Mouse (Mus musculus) left cerebral cortex, adult 2 months (tissue): ENCODE results near the gene Prickle1. TPM values are rescaled to one million over a fixed set of nuclear protein-coding genes. Genes with fewer than 3 reads are reported as not detected.

Experiments
- DNase-seq, 2 experiments: peaks; one replicate each; pipeline ENCODE4 v3.0.0; 2021 to 2022; ENCODE audit warnings: low spot score in 2 of 2, mixed read lengths in 1 of 2; ENCODE audit errors: extremely low spot score in 1 of 2
- H3K27ac ChIP-seq: fragments of 200-600 bp; 2 replicates; pipeline ENCODE4 v1.8.1; 2022
- H3K4me3 ChIP-seq: fragments of 200-600 bp; 2 replicates; pipeline ENCODE4 v1.8.1; 2022
- CTCF ChIP-seq: fragments of 200-600 bp; IDR thresholded peaks from 2 replicates; pipeline ENCODE4 v1.8.1; 2022; ENCODE audit warnings: antibody characterized with exemption, mild to moderate bottlenecking, moderate library complexity
- intact Hi-C: fragments of 180-260 bp; cut with DNase I; formaldehyde crosslinking; loops from one replicate; pipeline ENCODE4 v1.15.1; 2025
- total RNA-seq, 2 experiments: library from RNA; stranded (reverse); gene quantifications; 2 replicates each; pipeline ENCODE4 v1.2.3; 2021

The Prickle1 gene
- total RNA-seq, 2 experiments from 2014 or later = 92.4 to 93.4 TPM

DNA sequence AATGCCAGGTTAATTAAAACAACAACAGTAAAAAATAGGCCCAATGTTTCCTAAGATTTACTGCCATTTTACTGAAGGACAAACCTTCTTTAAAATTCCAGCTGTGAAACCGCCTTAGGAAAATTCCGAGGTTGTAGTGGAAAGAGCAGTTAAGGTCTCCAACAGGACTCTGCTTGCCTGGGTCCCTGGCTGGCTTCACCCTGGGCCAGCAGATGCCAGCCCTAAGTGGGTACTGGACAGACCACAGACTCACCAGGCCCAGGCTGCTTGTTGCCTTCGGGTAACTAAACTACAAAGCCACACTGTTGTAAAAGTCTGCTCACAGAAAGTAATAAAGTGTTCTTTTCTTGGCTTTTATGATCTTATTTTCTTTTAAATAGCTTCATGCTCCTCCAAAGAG, 26.8 kb downstream of the Prickle1 start:
- no peak for DNase-seq
- no peak overlapping the region for H3K4me3 ChIP-seq
- intact Hi-C loops = no loop called here
- no peak overlapping the region for H3K27ac ChIP-seq
- TF ChIP-seq CTCF = no peak

DNA sequence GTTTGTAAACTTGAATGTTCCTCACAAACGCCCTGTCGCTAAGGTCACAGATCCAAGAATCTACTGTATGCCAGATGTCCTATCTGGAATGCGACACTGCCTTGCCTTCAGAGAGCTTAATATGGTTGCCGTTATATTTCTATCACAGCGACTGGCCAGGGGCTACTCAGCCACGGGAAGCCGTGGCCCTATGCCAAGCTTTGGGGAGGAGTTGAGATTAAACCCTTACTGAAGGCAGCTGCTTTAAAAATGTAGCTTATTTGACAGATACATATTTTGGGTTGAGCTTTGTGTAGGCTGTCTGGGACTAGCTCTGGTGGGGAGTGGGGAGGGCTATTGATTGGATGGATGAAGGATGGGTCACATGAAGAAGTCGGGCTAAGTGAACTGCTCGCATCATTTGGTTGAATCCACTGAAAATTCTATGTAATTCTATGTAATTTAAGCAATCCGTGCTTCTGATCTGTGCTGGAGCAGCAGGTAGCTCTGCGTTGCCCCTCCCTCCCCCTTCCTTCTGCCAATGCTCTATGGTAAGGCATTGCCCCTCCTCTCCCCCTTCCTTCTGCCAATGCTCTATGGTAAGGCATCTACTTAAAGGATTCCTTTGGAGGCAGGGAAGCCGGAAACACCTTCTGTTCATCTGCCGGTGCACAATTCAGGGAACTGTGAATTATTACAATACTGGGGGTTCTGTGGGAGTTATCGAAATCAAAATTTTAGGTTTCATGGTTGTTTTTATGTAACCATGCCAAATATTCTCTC, 28.0 kb downstream of the Prickle1 start:
- intact Hi-C loops = no loop called here
- Histone ChIP-seq H3K4me3 (no peak overlapping the region), H3K27ac (peak overlapping the region; percentile 11; the same call in 1 of the 2 replicates)
- no peak for DNase-seq
- TF ChIP-seq CTCF = no peak

DNA sequence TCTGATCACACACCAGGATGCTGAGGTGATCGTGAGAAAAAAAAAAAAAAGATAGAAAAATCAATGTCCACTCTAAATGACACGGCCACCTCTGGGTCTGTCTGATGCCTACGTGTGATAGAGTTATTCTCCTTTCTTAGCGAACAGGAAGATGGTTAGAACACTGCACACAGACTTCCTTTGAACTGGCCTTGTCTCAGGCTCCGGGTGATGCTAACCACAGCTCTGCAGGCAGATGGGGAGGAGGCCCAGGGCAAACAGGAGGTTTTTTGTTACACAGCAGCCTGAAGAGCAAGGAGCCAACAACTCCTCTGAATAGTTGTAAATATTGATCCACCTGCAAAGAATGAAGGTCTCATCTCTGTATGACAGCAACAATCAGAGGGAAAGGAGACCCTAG, 32.2 kb downstream of the Prickle1 start:
- no peak for DNase-seq
- intact Hi-C loops = no loop called here
- Histone ChIP-seq H3K4me3 (no peak overlapping the region), H3K27ac (no peak overlapping the region)
- no peak for TF ChIP-seq CTCF

DNA sequence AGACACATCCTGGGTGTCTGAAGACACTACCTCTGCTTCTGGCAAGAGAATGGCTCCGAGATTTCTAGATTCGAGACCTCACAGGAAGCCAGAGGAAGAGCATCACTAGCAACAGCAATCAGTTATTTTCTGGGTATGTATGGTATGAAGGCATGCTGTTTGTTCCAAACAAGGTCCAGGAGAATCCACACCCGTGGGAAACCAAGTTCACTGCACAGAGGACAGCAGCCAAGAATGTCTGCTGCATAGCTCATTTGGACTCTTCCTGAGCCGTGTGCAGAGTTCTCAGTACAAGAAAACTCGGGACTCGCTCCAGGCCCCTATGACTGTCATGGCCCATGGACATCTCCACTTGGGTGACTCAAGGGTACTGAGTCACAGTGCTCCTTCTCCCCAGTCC, 34.2 kb downstream of the Prickle1 start:
- Histone ChIP-seq H3K4me3 (no peak overlapping the region), H3K27ac (no peak overlapping the region)
- no peak for TF ChIP-seq CTCF
- DNase-seq = no peak
- intact Hi-C loops = no loop called here

DNA sequence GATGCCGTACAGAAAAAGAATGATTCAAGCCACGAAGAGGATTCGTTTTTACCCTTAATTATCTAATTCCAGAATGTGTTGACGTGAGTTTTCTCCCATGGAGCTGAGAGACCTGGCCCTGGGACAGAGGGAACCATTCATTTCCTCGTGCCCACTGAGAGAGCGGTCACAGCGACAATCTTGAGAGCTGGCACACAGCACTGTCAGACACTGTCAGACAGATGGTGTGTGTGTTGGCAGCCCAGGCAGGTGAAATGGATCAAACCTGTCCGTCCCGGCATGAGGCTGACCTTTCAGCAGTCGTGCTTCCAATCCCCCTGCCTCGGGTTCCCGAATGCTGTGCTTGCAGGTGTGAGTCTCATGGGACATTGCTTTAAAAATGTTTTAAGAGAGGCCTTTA, 37.3 kb downstream of the Prickle1 start:
- no peak for DNase-seq
- no peak overlapping the region for H3K4me3 ChIP-seq
- H3K27ac ChIP-seq = no peak overlapping the region
- intact Hi-C loops = no loop called here
- TF ChIP-seq CTCF = no peak

DNA sequence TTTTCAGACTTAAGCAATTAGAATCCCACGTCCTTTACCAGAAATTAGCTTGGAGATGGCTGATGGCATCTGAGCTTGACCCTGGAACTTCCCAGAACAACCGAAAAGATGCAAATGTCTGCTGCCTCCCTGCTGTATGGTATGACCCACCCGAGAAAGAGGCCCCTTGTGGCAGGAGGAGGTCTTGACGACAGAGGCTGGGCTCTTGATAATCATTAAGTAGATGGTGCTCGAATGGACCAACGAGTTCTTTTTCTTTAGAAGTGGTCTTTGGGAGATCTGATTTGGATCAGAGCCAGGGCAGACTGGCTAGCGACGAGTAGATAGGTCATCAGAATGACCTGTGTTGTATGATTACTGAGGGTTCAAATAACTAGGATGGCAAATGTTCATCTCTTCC, 40.0 kb downstream of the Prickle1 start:
- H3K27ac ChIP-seq = no peak overlapping the region
- DNase-seq = no peak
- TF ChIP-seq CTCF = no peak; the same call in 1 of the 2 replicates
- H3K4me3 ChIP-seq = no peak overlapping the region
- intact Hi-C loops = no loop called here

DNA sequence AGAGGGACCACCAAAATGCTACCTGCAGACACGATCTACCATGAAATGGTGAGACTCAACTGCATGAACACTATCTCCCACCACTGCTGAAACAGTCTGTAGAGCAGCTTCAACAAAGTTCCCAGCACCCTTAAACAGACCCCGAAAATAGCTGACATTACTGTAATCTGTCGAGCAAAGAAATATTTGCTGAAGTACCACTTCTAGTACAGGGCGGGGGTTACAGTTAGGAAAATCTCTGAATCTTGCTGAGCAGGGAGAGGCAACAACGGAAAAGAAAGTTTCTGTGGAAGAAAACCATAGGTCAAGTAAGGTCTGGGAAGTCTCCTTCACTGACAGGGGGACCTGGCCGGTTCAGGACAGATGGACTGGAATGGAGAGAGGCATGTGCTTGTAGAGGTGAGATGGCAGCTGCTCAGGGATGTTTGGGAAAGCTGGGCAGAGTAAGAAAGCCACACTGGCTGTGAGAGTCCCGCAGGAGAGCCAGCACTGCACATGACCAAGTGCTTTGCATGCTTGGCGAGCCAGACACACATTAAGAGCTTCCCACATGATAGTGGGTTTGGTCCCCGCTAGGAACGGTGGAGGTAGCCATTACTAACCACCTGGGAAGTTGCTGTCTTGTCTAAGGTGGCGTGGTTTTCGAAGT, 41.4 kb downstream of the Prickle1 start:
- DNase-seq = no peak
- H3K4me3 ChIP-seq = no peak overlapping the region
- no peak for TF ChIP-seq CTCF
- H3K27ac ChIP-seq = no peak overlapping the region
- intact Hi-C loops = no loop called here

DNA sequence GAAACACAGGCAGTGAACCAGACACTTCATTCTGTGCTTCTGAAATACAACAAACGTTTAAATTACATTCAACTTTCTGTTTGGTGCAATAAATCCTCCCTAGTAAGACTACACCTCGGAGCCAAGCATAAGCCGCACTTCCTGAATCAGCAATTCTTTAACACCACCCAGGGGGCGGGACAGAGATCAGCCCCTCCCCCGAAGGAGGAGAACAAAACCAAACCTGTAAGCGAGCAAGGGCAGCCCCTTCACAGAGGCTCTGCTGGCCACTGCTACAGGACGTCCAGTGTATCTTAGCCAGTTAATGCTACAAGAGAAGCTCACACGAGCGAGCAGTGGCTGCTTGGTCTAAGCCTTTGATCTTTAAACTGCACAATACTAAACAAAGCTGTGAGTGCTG, 43.5 kb downstream of the Prickle1 start:
- intact Hi-C loops = no loop called here
- H3K27ac ChIP-seq = no peak overlapping the region; the same call in 1 of the 2 replicates

DNA sequence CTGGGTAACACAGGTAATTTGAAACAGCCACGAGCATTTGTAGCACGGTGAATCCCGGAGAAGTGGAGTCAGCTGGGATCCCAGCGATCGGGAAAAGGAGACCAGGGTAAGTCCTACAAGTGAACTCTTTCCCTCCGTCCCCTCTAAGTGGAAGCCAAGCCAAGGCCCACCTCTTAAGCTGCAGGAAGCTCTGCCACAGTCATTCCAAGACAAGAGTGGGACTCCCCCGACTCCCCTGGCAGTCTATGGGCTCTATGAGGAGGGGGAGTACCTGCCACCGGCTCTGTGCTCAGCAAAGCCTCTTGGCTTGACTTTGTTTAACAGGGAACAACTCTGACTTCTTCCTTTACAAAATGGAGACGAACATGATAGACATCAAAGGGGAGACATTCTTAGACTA, 47.4 kb downstream of the Prickle1 start:
- no peak overlapping the region for H3K4me3 ChIP-seq
- no peak for TF ChIP-seq CTCF
- no peak overlapping the region for H3K27ac ChIP-seq
- no peak for DNase-seq
- intact Hi-C loops = no loop called here

More for the DNA sequence above, 43.5 kb downstream of the Prickle1 start:
- H3K4me3 ChIP-seq = no peak overlapping the region
- no peak for TF ChIP-seq CTCF
- DNase-seq = no peak

DNA sequence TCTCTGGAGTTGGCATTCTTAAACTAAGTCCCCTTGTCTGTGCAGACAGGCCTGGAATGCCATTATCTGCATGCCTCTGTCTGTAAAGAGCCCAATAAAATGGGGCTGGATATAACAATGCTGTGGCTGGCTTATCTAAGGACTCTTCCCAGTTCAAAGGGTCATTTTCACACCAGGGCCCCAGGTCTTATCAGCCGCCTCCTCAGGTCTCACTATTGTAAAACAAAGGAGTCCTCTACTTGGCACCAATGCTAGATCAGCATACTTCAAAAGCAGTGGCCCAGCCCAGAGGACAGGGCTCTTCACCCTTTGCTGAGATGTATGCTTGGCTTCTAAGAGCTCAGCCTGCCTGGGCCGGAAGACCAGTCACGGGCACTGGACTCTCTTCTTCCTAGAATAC, 56.3 kb downstream of the Prickle1 start:
- Histone ChIP-seq H3K4me3 (no peak overlapping the region), H3K27ac (no peak overlapping the region; the same call in 1 of the 2 replicates)
- no peak for DNase-seq
- no peak for TF ChIP-seq CTCF
- intact Hi-C loops = no loop called here

DNA sequence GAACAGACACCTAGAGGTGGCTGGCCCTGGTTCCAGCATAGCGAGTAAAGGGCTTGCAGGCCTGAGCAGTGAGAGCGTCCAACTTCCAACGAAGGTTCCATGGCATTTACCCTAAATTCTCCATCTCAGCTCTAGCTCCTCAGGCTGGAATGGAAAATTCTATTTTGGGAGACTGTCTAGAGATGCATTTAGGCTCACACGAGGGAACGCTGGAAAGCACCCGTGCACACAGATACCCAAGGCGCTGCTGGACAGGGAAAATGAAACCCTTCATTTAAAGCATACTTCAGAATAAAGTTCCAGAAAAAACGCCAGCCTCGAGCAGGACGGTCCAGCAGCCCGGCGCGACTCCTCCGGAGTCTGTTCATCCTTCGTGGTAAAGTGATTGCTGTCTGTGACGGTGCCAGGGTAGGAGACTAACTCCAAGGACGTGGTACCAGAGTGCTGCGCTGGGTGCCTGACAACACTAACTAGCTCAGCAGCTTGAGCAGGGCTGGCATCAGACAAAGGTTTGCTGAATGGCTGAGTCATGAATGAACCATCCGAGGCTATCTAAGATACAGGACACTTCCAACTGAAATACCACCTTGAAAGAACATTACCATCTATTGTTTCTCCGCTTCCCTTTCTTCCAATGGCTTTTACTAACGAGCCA, 57.0 kb downstream of the Prickle1 start:
- intact Hi-C loops = no loop called here
- peak in 1 of 2 experiments; percentile 33 for DNase-seq
- no peak for TF ChIP-seq CTCF
- Histone ChIP-seq H3K4me3 (no peak overlapping the region), H3K27ac (peak overlapping the region; percentile 65)

DNA sequence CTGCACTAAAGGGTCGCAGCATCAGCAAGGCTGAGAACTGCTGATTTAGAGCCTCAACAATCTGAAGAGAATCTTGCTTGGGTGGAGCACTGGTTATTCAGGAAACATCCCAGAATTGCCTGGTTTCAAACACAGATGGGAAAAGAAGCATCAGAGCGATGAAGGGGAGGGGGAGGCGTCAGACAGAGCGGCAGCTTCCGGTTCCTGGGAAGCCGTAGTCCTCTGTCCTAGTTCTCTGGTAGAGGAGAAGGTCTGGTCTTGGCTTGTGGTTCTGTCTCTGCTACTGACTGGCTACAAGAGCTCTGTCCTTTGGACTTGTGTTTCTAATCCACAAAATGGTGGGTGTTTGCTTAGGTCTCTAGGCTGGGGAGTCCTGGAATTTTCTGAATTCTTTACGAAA, 57.9 kb downstream of the Prickle1 start:
- no peak for TF ChIP-seq CTCF
- no peak for DNase-seq
- intact Hi-C loops = no loop called here
- no peak overlapping the region; the same call in 1 of the 2 replicates for H3K27ac ChIP-seq
- no peak overlapping the region for H3K4me3 ChIP-seq
